Mouse (Mus musculus) myocyte (in vitro differentiated cells): Measurements from ENCODE around the gene Serpinh1.

Source experiments
- CEBPB ChIP-seq: IDR thresholded peaks from 2 replicates; pipeline ENCODE4 v1.6.1; 2011; ENCODE audit warnings: mild to moderate bottlenecking, moderate library complexity; ENCODE audit not compliant: poor library complexity, insufficient read depth, severe bottlenecking
- E2F4 ChIP-seq: IDR thresholded peaks from one replicate; pipeline ENCODE4 v1.6.1; 2011; ENCODE audit warnings: mild to moderate bottlenecking, control low read depth, moderate library complexity; ENCODE audit not compliant: insufficient read depth
- MYOG ChIP-seq, 3 experiments: IDR thresholded peaks; one replicate each; pipeline ENCODE4 v1.6.1; 2011; ENCODE audit warnings: control low read depth in 2 of 3, low read depth in 2 of 3, mild to moderate bottlenecking in 2 of 3; ENCODE audit not compliant: insufficient read length in 2 of 3, control insufficient read depth in 1 of 3, insufficient read depth in 1 of 3
- POLR2A ChIP-seq: IDR thresholded peaks from one replicate; pipeline ENCODE4 v1.6.1; 2011; ENCODE audit warnings: low read depth, mild to moderate bottlenecking, control low read depth, moderate library complexity; ENCODE audit not compliant: insufficient read length
- POLR2AphosphoS2 ChIP-seq: IDR thresholded peaks from one replicate; pipeline ENCODE4 v1.6.1; 2011; ENCODE audit warnings: low read depth, control low read depth; ENCODE audit not compliant: insufficient read length
- REST ChIP-seq: IDR thresholded peaks from one replicate; pipeline ENCODE4 v1.6.1; 2011; ENCODE audit warnings: mild to moderate bottlenecking, control low read depth, moderate library complexity; ENCODE audit not compliant: insufficient read depth, insufficient read length
- TCF12 ChIP-seq: IDR thresholded peaks from one replicate; pipeline ENCODE4 v1.6.1; 2011; ENCODE audit warnings: mild to moderate bottlenecking, control low read depth; ENCODE audit not compliant: poor library complexity, insufficient read depth, severe bottlenecking
- USF1 ChIP-seq: IDR thresholded peaks from one replicate; pipeline ENCODE4 v1.6.1; 2011; ENCODE audit warnings: low read depth, mild to moderate bottlenecking, control low read depth, moderate library complexity

DNA sequence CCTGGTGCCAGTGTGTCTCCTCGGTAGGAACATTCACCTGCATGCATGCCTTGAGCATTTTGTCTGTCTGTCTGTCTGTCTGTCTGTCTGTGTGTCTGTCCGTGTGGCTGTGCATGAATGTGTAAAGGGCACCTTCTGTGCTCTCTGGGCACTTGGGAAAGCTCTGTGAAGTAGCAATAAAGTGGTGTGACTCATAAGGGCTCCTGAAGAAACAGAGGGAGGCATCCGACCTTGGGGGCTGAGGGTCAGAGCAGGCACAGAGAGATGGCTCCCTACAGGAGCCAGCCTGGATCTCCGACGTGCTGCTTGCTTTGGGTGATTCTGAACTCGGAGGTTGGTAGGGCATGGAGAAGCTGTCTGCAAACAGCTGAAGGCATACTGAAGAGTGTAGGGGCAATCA is 49.4 kb upstream of the Serpinh1 start:
- TF ChIP-seq POLR2A (no peak), TCF12 (no peak), POLR2AphosphoS2 (no peak), E2F4 (no peak), REST (no peak), CEBPB (no peak), MYOG (IDR thresholded peaks at IDR 0.05; ENCODE audit: control insufficient read depth in 1 of 3, insufficient read depth in 1 of 3, insufficient read length in 2 of 3, low read depth in 2 of 3) (no peak), USF1 (no peak)
